Mouse (Mus musculus) liver, embryonic 14.5 days (tissue): Measurements from ENCODE around the gene Gm17662.

Source experiments
- CTCF ChIP-seq: IDR thresholded peaks from 2 replicates; pipeline ENCODE4 v1.5.1; 2016; ENCODE audit warnings: antibody characterized with exemption, low read depth, control low read depth
- EP300 ChIP-seq: IDR thresholded peaks from 2 replicates; pipeline ENCODE4 v1.6.1; 2016; ENCODE audit warnings: antibody characterized with exemption, low read depth

- TF ChIP-seq CTCF (no peak), EP300 (no peak)
Observed at GRCm38 (mm10) chr4:104887486-104887885, 30.4 kb downstream of the Gm17662 start.
